Mouse (Mus musculus) cerebellum, postnatal 36 days (tissue): ENCODE measurements at regions not wholly inside any gene's neighbourhood (a gene's known extent, or its start where the extent isn't known, plus 50 kb on each side); places are given as distances from the start of the nearest gene placed in this dataset.

Experiments used
- DNase-seq, 2 experiments: peaks; one replicate each; pipeline ENCODE4 v3.0.0; 2021 to 2022; ENCODE audit warnings: mixed read lengths in 2 of 2

GRCm38 (mm10) chr3:103464729-103465128 lies 110.3 kb upstream of the Syt6 start:
- DNase-seq: no peak

- no peak for DNase-seq
Observed at GRCm38 (mm10) chr3:103465132-103465690, 109.8 kb upstream of the Syt6 start.

- no peak for DNase-seq
Observed at GRCm38 (mm10) chr3:103465948-103466347, 109.1 kb upstream of the Syt6 start.

GRCm38 (mm10) chr3:103470586-103471400 lies 104.2 kb upstream of the Syt6 start:
- DNase-seq: no peak

GRCm38 (mm10) chr3:103472598-103472997 lies 102.4 kb upstream of the Syt6 start:
- no peak for DNase-seq

- no peak for DNase-seq
Observed at GRCm38 (mm10) chr3:103473336-103473735, 101.7 kb upstream of the Syt6 start.

- no peak for DNase-seq
Observed at GRCm38 (mm10) chr3:103479845-103480543, 95.0 kb upstream of the Syt6 start.

- no peak for DNase-seq
Observed at GRCm38 (mm10) chr3:103480676-103481075, 94.4 kb upstream of the Syt6 start.

- peak; percentile 80 to 86 for DNase-seq
Observed at GRCm38 (mm10) chr3:103483316-103483715, 91.7 kb upstream of the Syt6 start.

- DNase-seq: peak in 1 of 2 experiments; percentile 29
Observed at GRCm38 (mm10) chr3:103483762-103484161, 91.3 kb upstream of the Syt6 start.

GRCm38 (mm10) chr3:103489786-103490185 lies 85.2 kb upstream of the Syt6 start:
- DNase-seq: no peak

GRCm38 (mm10) chr3:103490966-103491365 lies 84.1 kb upstream of the Syt6 start:
- DNase-seq: no peak

GRCm38 (mm10) chr3:103492211-103492610 lies 82.8 kb upstream of the Syt6 start:
- DNase-seq: no peak

GRCm38 (mm10) chr3:103493623-103494022 lies 81.4 kb upstream of the Syt6 start:
- no peak for DNase-seq

- no peak for DNase-seq
Observed at GRCm38 (mm10) chr3:103494043-103494442, 81.0 kb upstream of the Syt6 start.

GRCm38 (mm10) chr3:103496083-103496482 lies 78.9 kb upstream of the Syt6 start:
- DNase-seq: no peak

- no peak for DNase-seq
Observed at GRCm38 (mm10) chr3:103496683-103497082, 78.3 kb upstream of the Syt6 start.

- DNase-seq: no peak
Observed at GRCm38 (mm10) chr3:103497696-103498095, 77.3 kb upstream of the Syt6 start.

GRCm38 (mm10) chr3:103498458-103498857 lies 76.6 kb upstream of the Syt6 start:
- no peak for DNase-seq

- no peak for DNase-seq
Observed at GRCm38 (mm10) chr3:103499801-103500200, 75.2 kb upstream of the Syt6 start.

- no peak for DNase-seq
Observed at GRCm38 (mm10) chr3:103500366-103500765, 74.7 kb upstream of the Syt6 start.

- DNase-seq: no peak
Observed at GRCm38 (mm10) chr3:103504160-103504559, 70.9 kb upstream of the Syt6 start.

GRCm38 (mm10) chr3:103513411-103513810 lies 61.6 kb upstream of the Syt6 start:
- no peak for DNase-seq

- no peak for DNase-seq
Observed at GRCm38 (mm10) chr3:103514061-103514460, 61.0 kb upstream of the Syt6 start.
